Mouse (Mus musculus): ENCODE measurements around the gene Pex16.
A peak's percentile ranks its signal among the peaks of the same experiment; 100 is the strongest.

The Pex16 gene

DNA sequence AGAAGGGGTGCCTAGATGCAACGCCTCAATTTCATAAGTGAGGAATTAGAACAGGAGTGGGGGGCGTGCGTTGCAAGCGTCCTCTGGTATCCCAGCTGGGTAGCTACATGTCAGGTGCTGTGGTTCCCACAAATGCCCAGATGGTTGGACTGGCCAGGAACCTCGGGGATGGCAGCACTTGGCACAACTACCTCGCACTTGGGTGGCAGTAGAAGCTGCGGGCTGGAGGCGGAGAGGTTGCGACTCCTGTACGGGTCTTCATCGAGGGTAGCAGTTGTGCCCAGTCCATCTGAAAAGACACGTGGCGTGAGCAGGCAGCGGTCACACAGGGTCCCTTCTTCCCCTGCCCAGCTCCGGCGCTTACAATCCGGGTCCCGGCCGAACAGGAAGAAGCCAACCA is 4.1 kb upstream of the Pex16 start:
- DNase-seq (ENCODE audit: low spot score in 2 of 2): peak; percentile 10 to 20

DNA sequence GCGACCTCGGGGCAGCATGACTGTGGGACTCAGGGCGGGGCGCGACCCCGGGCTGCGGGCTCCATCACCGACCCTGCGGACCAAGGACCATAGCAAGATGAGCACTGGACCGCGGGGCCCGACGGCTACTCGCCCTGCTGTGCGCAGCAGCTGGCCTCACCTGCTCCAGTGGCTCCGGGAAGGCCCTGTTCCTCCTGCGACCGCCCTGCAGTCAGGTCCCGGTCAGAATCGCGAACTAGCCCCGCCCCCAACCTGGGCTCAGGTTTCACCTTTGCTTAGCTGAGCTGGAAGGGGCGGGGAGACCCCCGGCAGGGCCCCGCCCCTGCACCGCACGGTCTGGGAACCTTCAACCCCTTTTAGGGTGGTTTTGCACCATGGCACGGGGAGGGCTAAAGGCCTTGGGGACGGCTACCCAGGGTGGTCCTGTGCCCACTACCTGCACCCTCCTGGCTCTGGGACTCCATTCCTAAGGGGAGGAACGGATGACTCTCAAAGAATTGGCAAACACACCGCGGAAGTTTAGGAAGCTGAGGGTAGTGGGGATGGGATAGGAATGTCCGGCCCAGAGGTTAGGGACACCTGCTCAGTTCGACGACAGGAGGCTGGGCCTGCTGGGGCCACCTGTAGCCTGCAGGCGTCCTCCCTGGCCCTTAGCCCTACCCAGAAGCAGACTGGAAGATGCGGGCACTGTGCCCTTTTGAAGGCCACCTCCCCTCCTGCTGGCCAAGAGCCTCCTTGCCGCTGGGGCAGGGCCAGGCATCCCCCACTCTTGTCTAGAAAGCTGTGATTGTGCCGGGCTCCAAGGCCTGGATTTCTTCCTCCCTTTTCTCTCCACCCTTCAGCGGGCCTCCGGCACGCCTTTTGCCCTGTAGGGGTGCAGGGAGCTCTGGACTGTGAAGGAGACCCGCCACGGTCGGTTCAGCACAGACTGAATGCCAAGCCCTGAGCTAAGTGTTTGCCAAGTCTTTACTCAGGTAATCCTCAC is 3.4 kb upstream of the Pex16 start:
- peak; percentile 14 to 18 for DNase-seq (ENCODE audit: low spot score in 2 of 2)

DNA sequence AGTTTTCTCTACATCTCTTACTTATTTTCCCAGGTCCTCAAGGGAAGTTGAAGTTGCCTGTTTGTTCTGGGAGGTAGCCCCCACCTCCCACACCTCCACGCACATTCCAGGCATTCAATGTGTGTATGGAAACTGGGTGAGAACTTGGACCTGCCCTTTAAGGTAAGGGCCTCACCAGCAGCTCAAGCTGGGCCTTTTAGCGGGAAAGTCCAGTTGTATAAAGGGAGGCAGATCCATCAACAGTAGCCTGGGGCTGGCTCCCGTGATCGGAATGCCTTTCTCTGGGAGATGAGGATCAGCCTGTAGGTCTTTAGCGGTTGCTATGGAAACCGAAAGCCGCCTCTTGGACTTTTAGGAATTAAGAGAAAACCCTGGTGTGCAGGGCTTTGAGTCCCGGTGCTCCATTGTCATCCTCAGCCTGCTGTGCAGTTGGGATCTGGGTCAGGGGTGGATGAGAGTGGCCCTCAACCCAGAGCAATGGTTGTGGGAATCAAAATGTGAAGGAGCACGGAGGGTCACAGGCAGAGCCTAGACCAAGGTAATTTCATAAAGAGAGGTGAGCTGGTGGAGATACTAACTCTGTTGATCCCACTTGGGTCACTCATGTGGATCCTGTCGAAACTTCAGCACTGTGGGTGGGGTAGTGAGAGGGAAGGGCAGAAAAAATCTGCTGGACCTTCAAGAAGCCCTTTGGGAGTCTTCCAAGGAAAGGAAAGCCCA is 2.3 kb upstream of the Pex16 start:
- DNase-seq (ENCODE audit: low spot score in 2 of 2): peak; percentile 6 to 7

DNA sequence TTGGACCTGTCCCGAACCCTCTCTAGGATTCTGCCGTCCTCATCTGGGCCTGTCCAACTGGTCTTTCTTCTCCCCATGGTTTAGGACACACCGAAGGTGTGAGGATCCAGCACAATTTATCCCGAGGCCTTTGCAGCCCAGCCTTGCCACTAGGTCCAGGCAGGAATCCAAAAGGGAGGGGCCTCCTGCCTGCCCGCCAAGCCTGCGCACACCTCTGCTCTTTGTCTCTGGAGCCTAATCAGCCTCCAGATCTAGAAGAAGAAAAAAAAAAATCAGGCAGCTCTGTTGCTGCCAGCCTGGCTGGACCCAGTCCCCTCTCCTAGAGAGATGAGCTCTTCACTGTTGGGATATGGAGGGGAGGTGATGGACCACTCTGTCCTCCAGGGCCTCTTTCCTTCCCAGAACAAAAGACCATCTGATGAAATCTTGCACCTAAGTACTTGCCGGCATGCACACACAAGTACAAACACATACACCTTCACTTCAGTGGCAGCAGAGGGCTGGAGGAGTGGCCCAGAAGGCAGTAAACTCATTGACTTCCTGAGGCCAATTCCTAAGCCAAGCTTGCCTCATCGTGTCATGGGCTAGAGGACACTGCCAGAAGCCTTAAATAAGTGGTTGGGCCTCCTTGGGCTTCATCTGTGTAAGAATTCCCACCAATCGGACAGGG is 1.6 kb upstream of the Pex16 start:
- peak in 1 of 2 experiments; percentile 21 for DNase-seq (ENCODE audit: low spot score in 2 of 2)

DNA sequence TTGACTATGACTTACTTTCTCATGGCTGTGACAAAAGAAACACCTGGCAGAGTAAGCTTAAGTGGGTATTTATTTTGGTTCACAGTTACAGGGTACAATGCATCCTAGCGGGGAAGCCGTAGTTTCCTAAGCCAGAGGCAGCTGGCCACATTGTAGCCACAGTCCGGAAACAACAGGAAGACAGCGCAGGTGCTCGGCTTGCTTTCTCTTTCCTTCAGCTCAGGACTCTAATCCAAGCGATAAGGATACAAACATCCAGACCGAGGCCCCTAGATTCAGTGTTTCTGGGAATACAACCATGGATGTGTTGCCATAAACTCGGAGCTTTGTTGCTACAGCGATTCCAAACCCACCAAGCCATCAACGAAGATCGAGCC is 1.1 kb upstream of the Pex16 start:
- no peak for DNase-seq (ENCODE audit: low spot score in 2 of 2)

DNA sequence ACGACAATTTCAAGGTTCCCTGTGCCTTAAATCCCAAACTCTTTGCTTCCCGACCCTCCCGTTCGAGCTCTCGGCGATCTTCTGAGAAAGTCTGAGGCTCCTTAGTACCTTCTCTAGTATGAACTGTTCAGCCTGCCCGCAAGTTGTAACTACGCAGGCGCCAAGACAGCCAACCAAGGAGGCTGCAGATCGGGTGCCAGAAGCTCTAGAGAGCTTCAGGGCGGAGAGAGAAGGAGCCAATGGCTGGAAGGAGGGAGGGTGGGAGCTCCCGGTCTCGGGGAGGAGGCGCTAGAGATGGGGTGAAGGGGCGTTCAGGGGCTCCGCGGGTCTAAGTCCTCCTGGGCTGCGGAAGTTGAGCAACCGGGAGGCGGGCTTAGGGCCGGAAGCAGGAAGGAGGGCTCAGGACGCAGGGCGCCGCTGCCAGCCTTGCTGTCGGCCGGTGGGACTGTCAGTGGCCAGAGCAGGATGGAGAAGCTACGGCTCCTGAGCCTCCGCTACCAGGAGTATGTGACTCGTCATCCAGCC is 685 bp downstream of the Pex16 start:
- peak; percentile 94 to 96 for DNase-seq (ENCODE audit: low spot score in 2 of 2)

DNA sequence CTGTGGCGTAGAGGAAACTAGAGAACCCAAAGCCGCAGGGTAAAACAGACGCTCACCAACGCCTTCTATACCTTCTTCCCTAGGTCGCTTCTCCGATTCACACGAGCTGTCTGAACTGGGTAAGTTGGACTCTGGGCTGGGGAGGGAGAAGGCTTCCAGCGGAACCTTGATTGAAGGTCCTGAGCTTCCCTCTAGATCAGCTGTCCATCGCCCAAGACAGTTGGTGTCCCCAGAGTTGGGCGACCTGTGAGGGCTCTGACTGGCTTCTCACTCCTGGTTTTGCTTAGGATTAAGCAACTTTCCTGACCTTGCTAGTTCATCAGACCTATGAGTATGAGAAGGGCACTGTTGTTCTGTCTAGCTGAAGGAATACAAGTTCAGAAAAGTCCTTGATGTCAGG is 1.3 kb downstream of the Pex16 start:
- DNase-seq (ENCODE audit: low spot score in 2 of 2): no peak

DNA sequence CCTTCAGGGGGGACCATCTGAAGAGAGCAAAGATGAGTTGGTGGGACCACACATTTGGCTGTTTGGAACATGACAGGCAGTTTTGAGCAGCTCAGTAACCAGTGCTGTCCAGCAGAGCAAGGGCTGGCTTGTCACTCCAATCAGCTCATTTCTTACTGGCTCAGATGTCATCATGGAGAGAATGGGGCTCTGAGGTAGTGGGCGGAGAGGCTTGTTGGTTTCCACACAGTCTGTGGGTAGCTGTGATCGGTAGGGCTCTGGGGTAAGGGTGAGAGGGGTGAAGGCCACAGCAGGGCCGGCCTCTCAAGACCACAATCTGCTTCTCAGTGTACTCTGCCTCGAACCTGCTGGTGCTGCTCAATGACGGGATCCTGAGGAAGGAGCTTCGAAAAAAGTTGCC is 1.8 kb downstream of the Pex16 start:
- DNase-seq (ENCODE audit: low spot score in 2 of 2): no peak

DNA sequence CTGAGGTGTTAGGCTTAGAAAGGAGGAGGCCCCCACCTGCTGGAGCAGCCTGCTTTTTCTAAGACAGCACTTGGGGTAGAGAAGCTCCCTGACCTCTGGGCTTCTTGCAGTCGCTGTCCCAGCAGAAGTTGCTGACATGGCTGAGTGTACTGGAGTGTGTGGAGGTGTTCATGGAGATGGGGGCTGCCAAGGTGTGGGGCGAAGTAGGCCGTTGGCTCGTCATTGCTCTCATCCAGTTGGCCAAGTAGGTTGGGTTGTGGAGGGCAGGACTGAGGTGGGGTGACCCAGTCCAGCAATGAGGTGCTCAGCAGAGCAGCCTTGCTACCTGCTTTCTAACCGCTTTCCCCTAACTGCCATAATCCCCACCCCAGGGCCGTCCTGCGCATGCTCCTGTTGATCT is 2.8 kb downstream of the Pex16 start:
- no peak for DNase-seq (ENCODE audit: low spot score in 2 of 2)

DNA sequence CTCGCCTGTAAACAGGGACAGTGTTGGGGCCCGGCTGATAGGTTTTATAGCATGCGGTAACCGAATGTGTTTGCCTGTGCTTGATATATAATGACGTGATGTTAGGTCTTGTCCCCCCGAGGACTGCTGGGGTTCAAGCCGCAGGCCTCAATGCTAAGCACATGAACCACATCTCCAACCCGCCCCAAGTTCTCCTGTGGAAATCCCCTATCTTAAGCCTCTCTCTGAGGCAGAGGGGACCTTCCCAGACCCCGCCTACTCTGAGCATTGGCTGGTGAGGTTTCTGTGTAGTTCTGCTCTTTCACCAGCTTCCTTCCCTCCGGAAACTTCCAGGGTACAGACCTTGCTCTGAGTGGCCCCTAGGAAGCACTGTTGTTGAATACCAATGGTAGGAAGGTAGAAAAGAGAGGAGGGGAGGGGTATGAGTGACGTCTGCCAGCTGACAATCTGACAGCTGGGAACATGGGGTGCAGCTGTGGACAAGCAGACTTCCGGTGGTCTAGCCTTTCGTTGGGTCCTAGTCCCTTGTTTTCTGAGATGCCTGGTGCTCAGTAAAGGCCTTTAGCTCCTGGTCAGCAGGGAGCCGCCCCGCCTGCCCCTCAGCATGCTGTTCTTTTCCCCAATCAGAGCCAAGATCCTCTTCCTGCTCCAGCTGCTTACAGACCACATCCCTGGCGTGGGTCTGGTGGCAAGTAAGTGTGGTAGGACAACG is 5.5 kb downstream of the Pex16 start:
- DNase-seq (ENCODE audit: low spot score in 2 of 2): no peak

DNA sequence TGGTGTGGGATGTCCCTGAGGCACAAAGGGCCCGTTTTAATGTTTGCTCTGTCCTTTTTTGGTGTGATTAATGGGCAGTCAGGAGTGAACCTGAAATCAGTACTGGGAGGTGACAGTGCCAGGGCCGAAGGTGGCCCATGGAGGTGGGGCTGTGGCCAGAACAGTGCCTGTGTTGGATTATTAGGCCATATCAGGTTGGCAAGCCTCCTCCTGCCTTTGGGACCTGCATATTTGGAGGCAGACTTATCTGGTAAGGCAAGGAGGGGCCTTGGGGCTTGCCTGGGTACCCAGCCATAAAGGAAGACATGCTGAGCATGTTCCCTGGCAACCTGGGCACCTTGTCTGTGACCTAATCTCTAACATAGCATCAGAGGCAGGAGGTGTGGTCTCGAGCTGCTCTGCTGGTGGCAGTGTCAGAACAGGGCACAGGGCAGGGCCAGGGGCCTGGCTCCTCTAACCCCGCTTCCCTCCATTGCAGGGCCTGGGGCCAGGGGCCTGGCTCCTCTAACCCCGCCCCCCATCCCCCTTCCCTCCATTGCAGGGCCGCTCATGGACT is 6.1 kb downstream of the Pex16 start:
- DNase-seq (ENCODE audit: low spot score in 2 of 2): no peak

DNA sequence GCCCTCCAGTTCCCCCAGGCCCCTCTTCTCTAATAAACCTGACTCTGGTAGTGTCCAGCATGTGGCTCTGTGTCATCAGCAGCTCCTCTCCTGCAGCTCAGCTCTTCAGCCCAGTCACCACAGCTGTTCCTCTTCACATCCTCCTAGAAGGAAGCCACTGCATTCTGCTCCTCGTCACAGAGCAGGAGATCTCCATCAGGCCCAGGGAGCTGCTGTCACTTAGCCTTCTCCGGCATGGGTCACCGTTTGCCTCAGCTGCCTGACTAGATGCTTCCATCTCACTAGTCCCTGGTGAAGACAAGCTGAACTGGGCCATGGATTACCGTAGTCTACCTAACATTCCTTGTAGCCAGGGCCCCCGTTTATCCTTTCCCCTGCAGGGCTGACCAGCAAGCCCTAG is 6.7 kb downstream of the Pex16 start:
- no peak for DNase-seq (ENCODE audit: low spot score in 2 of 2)

DNA sequence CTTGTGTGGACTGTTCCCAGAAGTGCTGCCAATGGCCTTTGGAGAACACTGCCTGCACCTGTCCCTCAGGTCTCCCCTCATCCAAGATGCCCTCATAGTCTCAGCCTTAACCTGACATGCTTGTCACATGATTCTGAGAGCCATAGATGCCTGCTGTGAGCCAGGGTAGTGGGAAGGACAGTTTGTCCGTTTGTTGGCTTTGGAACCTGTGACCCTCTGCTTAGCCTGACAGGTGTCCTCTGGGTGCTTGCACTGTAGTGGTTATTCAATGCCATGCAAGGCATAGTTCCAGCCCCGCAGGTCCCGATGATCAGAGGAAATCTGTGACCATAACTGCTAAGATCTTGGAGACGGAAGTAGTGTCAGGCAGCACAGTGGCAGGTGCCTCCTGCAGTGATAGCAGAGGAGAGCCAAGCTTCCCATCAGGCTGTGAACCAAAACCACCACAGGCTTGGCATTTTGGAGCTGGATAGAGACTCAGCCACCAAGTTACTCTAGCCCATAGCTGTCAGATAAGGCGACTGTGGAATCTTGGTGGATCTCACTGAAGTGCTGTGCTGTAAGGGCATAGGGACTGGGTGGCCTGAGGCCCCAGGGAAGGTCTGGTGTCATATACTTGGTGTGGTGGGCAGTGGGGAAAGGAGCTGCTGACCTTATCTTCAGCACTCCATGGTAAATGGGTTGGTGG is 7.6 kb downstream of the Pex16 start, which contains the start of gene 1700029I15Rik:
Gene 1700029I15Rik, plus strand, starts transcription at position 638 of the 688 bp plus-strand sequence.
- DNase-seq (ENCODE audit: low spot score in 2 of 2): no peak

DNA sequence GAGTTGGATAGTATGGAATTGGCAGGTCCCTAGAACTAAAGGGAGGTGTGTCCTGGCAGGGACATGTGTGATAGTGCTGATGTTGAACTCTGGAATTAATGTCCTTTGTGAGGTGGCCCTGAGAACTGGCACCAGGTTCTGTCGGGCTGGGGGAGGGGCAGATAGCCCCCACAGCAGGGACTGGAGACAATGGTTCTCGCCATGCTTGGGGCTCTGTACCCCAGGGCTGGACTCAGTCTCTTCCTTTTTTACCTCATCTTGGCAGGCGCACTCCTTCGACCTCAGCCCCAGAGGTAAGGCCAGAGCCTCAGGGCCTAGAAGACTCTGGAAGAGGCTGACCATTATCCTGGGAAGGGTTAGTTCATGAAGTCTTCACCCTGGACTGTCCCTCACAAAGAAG is 8.3 kb downstream of the Pex16 start:
- DNase-seq (ENCODE audit: low spot score in 2 of 2): no peak

DNA sequence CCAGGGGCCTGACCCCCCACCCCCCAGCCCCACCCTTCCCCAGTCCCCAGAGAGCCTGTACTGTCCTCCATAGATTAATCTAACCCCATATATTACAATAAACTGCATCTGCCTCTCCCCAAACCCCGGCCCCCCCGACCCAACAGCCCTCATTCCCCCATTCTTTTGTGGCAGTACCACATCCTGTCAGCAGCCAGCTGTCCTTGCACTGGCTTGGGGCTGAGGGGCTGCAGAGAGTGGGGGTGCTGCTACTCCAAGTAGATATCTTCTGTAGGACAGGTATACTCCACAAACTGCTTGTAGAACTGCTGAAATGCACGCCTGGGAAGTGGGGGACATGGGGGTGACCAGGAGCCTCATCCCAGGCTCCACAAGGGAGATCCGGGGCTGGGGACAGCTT is 9.6 kb downstream of the Pex16 start:
- no peak for DNase-seq (ENCODE audit: low spot score in 2 of 2)

DNA sequence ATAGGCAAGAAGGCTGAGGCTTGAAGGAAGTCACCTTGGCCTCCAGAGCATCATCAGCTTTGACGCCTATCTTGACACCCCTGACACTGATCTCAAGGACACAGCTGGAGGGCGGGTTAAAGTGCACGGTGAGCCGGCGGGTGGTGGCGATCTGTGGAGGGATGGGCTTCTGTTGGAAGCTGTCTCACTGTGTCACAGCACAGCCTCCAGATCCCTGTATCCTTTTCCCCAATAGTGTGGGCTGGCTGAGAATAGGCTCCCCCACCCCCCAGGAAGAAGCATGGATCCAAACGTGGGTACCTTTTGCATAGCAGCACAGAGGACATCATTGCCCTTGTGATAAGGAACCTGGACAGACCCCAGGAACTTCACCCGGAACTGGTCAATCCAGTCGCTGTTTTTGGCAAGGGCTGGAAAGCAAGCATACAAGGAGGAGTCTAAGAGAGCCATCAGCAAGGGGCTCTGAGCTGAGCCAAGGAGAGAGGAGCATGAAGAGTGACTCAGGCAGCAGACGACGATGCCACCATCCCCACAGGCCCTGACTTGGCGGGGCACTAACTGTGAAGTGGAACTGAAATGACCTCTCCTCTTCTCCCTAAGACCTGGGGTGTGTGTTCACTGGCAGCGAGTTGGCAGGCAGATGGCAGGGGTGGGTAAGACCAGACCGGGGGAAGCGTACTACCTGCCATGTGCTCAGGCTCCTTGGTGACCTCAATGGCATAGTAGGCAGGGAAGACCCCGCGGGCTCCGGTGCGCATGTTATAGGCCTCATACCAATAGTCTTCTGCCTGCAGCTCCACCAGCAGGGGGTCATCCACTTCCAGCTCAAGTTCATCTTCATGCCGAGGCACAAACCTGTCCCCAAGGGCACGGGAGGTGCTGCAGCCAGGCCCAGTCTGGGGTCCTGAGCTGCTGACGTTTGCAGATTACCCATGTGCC is 10.9 kb downstream of the Pex16 start:
- DNase-seq (ENCODE audit: low spot score in 2 of 2): no peak

DNA sequence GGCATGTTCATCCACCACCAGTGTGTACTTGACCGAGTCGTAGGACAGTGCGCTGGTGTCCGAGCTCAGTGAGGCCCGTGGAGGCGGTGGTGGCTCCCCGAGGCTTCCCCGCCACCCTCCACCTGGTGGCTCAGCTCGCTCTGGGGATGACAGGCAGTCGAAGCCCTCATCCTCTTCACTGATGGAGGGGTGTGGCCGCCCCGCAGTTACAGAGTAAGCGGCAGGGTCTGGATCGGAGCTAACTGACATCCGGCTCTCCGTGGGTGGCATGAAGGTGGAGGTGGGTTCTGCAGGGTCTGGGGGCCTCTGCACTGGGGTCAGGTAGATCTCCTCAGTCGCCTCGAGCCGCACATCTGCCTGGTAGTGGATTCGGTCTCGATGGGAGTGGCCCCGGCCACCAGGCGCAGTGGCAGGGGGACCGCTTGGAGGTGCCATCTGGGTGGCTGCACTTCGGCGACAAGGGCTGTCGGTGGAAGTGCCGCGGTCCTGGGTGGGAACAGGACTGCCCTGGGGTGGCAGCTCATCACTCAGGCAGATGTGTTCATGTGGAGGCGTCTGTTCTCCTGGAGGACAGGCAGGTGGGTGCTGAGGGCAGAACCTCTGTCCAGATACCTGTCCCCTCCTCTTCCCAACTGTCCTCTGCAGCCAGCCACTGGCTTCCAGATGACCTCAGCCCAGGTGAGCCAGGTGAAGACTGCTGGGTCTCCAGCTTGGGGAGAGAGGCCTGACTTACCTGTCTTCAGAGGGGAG is 12.5 kb downstream of the Pex16 start:
- no peak for DNase-seq (ENCODE audit: low spot score in 2 of 2)

DNA sequence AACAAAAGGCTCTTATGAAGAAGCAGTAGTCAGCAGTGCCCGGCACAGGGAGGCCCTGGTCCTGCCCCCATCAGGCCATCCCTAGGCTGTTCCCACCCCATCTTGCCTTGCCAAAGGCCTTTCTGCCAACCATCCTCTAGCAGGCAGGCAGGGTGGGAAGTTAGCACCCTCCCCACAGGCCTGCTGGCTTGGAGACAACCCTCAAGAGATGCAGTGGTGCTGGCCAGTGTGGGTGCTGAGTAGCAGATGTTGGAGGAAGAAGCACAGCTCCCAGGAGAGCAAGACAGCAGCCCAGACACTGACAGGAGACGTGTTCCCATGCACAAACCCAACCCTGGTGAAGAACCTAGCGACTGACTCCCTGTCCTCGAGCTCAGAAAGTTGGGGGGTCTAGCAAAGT is 13.2 kb downstream of the Pex16 start:
- DNase-seq (ENCODE audit: low spot score in 2 of 2): no peak

DNA sequence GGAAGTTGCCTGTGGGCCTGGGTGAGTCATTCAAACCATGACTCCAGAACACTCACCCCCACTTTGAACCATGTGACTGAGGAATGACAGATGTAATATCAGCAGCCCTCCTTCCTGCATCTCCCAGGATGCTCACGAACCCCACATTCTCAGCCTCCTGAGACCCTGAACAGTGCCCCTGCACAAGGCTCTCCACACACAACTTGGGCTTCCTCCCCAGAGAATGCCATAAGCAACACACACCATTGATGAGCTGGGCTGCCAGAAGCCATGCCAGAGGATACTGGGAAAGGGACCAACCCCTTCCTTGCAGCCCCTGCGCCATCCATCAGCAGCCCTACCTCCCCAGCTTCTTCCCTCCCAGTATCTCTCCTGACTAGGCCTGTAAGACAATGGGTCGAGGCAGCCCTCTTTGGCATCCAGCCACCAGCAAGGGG is 13.6 kb downstream of the Pex16 start:
- no peak for DNase-seq (ENCODE audit: low spot score in 2 of 2)
